Mouse (Mus musculus) hindbrain, embryonic 11.5 days (tissue): ENCODE results near the gene Smim17. TPM values are rescaled to one million over a fixed set of nuclear protein-coding genes. Genes with fewer than 3 reads are reported as not detected.
"Not testable (repeated sequence)": the region's sequence is repeated elsewhere in the genome, so short reads cannot be mapped to it uniquely, and the experiment has no call there.

ENCODE experiments used
- ATAC-seq: fragments of 200-750 bp; cut with Nextera tagmentation; 2 replicates; pipeline ENCODE4 v1.8.0; 2017; ENCODE audit warnings: mild to moderate bottlenecking, moderate TSS enrichment, moderate library complexity; ENCODE audit not compliant: low FRiP score
- DNase-seq: peaks from one replicate; pipeline ENCODE4 v3.0.0-alpha.2; 2015; ENCODE audit warnings: low spot score
- H3K27ac ChIP-seq: fragments of 300-500 bp; sonication (generic); 2 replicates; pipeline ENCODE4 v1.5.1; 2014; ENCODE audit warnings: mild to moderate bottlenecking, low read depth, low read length
- H3K27me3 ChIP-seq: fragments of 300-500 bp; sonication (generic); 2 replicates; pipeline ENCODE4 v1.6.1; 2014; ENCODE audit warnings: mild to moderate bottlenecking, low read length, moderate library complexity, mixed read lengths; ENCODE audit not compliant: control insufficient read depth, insufficient read depth
- H3K36me3 ChIP-seq: fragments of 300-500 bp; sonication (generic); 2 replicates; pipeline ENCODE4 v1.6.1; 2014; ENCODE audit warnings: mild to moderate bottlenecking, low read length, moderate library complexity, mixed read lengths; ENCODE audit not compliant: control insufficient read depth, insufficient read depth
- H3K4me1 ChIP-seq: fragments of 300-500 bp; sonication (generic); replicated peaks from 2 replicates; pipeline ENCODE4 v1.6.1; 2014; ENCODE audit warnings: low read length, mixed read lengths; ENCODE audit not compliant: control insufficient read depth, insufficient read depth
- H3K4me2 ChIP-seq: fragments of 300-500 bp; sonication (generic); replicated peaks from 2 replicates; pipeline ENCODE4 v1.6.1; 2014; ENCODE audit warnings: mild to moderate bottlenecking, low read depth, low read length
- H3K4me3 ChIP-seq: fragments of 300-500 bp; sonication (generic); 2 replicates; pipeline ENCODE4 v1.5.1; 2014; ENCODE audit warnings: low read depth, low read length
- H3K9ac ChIP-seq: fragments of 300-500 bp; sonication (generic); 2 replicates; pipeline ENCODE4 v1.6.1; 2014; ENCODE audit warnings: low read depth, low read length
- H3K9me3 ChIP-seq: fragments of 300-500 bp; sonication (generic); 2 replicates; pipeline ENCODE4 v1.6.1; 2016; ENCODE audit warnings: low read length; ENCODE audit not compliant: control insufficient read depth
- WGBS: fragments of 180-500 bp; shearing (Covaris S2); extraction: QIAGEN DNeasy Blood & Tissue Kit; methylation state at CpG from one replicate; pipeline ENCODE4 v1.1.7; 2014; 5-methylcytosine and 5-hydroxymethylcytosine counted together
- polyA plus RNA-seq: library from polyadenylated mRNA; unstranded; fragments of >200 nt; fragmentation: Nextera tagmentation; extraction: Ambion mirVana; gene quantifications from 2 replicates; pipeline ENCODE4 v1.2.1, GENCODE M21; 2014

Gene Smim17
- polyA plus RNA-seq, 1 experiment from 2014 or later, result 0.76 TPM

DNA sequence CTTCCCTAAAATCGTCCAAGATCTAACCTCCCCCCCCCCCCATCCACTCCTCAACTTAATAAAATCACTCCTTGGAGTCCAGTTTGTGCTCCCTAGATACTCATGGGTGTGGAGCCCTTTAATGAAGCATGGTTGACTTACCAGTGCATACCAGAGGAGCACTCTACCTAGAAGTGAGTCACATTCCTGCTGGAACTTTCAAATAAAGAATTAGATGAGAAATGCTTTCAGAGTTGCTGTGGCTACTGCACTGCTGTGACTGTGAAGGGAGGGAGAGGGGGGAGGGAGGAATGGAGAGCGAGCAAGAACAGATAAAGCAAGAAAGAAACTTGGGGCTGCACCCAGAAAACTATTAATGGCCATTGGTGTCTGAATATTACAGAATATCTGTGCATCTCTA lies 42.7 kb downstream of the Smim17 start:
- Histone ChIP-seq H3K9me3 (no peaks in the 10 kb centered on the region), H3K4me3 (no peak overlapping the region), H3K36me3 (no peaks in the 10 kb centered on the region), H3K27me3 (no peaks in the 10 kb centered on the region), H3K9ac (no peak overlapping the region), H3K4me2 (no peak overlapping the region), H3K27ac (no peak overlapping the region), H3K4me1 (no peaks in the 10 kb centered on the region)
- 59% methylated on average over 2 of the region's 2 CpGs for WGBS
- DNase-seq (no peak), ATAC-seq (no peak)

DNA sequence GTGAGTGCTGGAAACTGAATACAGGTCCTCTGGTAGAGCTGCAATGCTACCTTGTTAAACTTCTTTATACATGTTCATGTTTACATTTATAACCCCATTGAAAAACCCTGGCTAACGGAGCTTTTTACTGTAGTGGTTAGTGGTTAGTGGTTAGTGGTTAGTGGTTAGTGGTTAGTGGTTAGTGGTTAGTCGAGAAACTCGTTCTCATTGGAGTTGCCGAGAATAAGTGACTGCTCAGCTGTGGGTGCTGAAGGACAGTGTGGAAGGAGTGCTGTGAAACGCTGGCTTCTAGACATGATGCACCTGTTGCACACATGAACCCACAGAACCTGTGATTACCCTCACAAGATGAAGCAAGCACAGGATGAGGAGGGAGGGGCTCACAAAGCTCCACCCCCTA lies 49.3 kb downstream of the Smim17 start:
- Histone ChIP-seq H3K4me1 (no peaks in the 10 kb centered on the region), H3K4me2 (no peak overlapping the region), H3K4me3 (no peak overlapping the region), H3K27me3 (no peaks in the 10 kb centered on the region), H3K36me3 (no peaks in the 10 kb centered on the region), H3K27ac (no peak overlapping the region), H3K9ac (no peak overlapping the region), H3K9me3 (no peaks in the 10 kb centered on the region)
- DNase-seq (no peak), ATAC-seq (no peak)
- WGBS, result 87% methylated on average over 5 of the region's 5 CpGs

DNA sequence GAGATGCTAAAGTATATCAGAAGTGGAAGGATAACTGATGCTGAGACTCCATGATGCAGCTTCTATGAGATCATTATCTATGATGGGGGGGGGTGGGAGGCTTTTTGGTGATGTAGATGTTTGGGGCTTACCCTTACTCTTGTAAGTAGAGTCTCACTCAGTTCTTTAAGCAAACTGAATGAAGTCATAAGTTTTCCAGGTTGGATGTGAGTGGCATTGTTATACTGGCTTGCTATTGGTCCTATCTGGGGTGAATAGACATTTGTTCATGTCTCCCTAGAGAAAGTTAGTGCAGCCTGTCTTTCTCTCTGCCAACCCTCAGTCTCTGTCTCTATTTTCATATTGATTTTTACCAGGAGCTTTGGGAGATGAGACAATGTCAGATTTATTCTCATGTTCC lies 57.4 kb downstream of the Smim17 start, which contains the start of gene Olfr1336:
Olfr1336 (plus strand) TSS at position 301 of the 400 bp plus-strand sequence.
- H3K9ac ChIP-seq, result no peak within 1 kb of the TSS
- H3K4me1 ChIP-seq, result no peaks in the 10 kb centered on the region
- H3K4me2 ChIP-seq, result no peak within 1 kb of the TSS
- DNase-seq (no peak), ATAC-seq (no peak)
- H3K9me3 ChIP-seq, result no peaks in the 10 kb centered on the region
- no peak within 1 kb of the TSS for H3K27ac ChIP-seq
- H3K4me3 ChIP-seq, result no peak within 1 kb of the TSS
- no peaks in the 10 kb centered on the region for H3K36me3 ChIP-seq
- H3K27me3 ChIP-seq, result no peaks in the 10 kb centered on the region

DNA sequence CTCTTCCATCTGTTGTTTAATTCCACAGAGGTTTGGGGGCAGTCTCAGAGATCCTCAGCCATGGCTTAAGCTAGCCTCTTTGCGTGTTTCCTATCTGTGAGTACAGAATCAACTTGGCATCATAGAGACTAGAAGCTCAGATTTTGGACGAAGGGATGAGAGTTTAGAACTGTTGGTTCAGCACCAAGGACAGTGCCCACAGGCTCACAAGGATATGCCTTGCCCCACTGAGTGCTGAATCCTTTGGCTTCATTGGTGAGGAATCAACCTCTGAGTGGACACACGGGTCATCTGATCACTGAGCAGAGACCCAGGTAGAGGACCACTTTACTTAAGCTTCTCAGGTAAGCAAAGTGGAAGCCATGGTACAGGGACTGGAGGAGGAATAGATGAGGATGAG lies 57.9 kb downstream of the Smim17 start:
- H3K9ac ChIP-seq, result no peak overlapping the region
- no peak overlapping the region for H3K27ac ChIP-seq
- no peak overlapping the region for H3K4me2 ChIP-seq
- WGBS, result 44% methylated on average over 3 of the region's 3 CpGs
- no peaks in the 10 kb centered on the region for H3K9me3 ChIP-seq
- H3K27me3 ChIP-seq, result no peaks in the 10 kb centered on the region
- no peaks in the 10 kb centered on the region for H3K4me1 ChIP-seq
- H3K4me3 ChIP-seq, result no peak overlapping the region
- ATAC-seq, result no peak
- DNase-seq, result no peak
- H3K36me3 ChIP-seq, result no peaks in the 10 kb centered on the region

DNA sequence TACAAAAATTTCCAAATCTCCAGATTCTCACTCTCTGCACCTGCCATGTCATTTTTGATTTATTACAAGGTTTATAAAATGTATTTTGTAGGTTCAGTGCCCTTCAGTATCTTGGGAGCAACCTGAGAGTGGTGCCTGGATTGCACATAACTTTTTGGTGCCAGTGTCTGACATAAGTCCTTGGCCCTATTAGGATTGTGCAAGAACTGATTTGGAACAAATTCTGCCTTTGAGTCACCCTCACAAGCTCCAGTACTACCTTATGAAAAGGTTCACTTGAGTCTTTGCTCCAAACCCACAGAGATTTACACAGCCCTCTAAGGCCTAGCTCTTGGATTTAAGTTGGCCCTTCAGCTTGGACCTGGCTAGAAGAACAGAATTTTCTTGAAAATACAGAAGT lies 68.4 kb downstream of the Smim17 start, which contains the start of gene Olfr1346:
Olfr1346 (plus strand) TSS at position 151 of the 400 bp plus-strand sequence.
- no peaks in the 10 kb centered on the region for H3K9me3 ChIP-seq
- H3K4me1 ChIP-seq, result no peaks in the 10 kb centered on the region
- ATAC-seq, result no peak

DNA sequence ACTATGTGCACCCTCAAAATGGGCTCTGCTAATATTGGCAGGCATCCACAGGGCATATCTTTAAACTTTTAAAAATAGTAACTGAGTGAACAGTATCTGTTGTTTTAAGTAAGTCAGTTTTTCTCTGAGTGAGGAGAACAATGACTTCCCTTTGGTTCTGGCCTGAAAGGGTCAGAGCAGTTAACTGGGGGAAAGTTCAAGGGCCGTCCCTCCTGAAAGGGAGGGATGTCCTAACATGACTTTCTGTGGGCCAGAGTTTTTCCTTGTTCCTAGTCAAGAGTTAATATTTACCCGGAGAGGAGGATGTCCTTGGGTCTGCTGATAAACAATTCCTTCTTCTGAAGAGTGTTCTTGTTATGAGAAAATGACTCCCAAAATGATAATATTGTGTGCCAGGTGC lies 79.1 kb downstream of the Smim17 start:
- 87% methylated on average over 2 of the region's 2 CpGs for WGBS
- not testable (repeated sequence) for H3K4me3 ChIP-seq, H3K36me3 ChIP-seq, H3K4me1 ChIP-seq, H3K27ac ChIP-seq, H3K27me3 ChIP-seq, ATAC-seq, H3K4me2 ChIP-seq, H3K9me3 ChIP-seq, H3K9ac ChIP-seq, DNase-seq

More for the DNA sequence above, 68.4 kb downstream of the Smim17 start, which contains the start of gene Olfr1346:
- no peak within 1 kb of the TSS for H3K9ac ChIP-seq
- H3K36me3 ChIP-seq, result no peaks in the 10 kb centered on the region
- H3K27ac ChIP-seq, result no peak within 1 kb of the TSS
- no peak for DNase-seq
- no peak within 1 kb of the TSS for H3K4me3 ChIP-seq
- no peaks in the 10 kb centered on the region for H3K27me3 ChIP-seq
- no peak within 1 kb of the TSS for H3K4me2 ChIP-seq

Other genes with a start within 250 kb of the Smim17 start
- 11.3 and 13.0 TPM in 2 replicates for gene Zfp787, start 242.7 kb upstream of the Smim17 start, polyA plus RNA-seq
- 67.9 and 73.1 TPM in 2 replicates for gene Zfp444, start 226.5 kb upstream of the Smim17 start, polyA plus RNA-seq
- gene Galp, start 201.6 kb upstream of the Smim17 start, polyA plus RNA-seq, result not detected in 2 replicates
- gene Zscan5b, start 176.4 kb upstream of the Smim17 start, polyA plus RNA-seq, result not detected in 2 replicates
- not detected in 2 replicates for gene Epp13, start 146.0 kb upstream of the Smim17 start, polyA plus RNA-seq
- 15.1 and 16.5 TPM in 2 replicates for gene Zfp667, start 112.1 kb upstream of the Smim17 start, polyA plus RNA-seq
- 8.5 and 10.3 TPM in 2 replicates for gene Zfp583, start 67.4 kb upstream of the Smim17 start, polyA plus RNA-seq
- gene Gm3854, start 55.0 kb upstream of the Smim17 start, polyA plus RNA-seq, result 2.5 and 3.7 TPM in 2 replicates
- gene Zfp78, start 35.4 kb upstream of the Smim17 start, polyA plus RNA-seq, result 3.4 and 3.5 TPM in 2 replicates
- 14.2 and 15.3 TPM in 2 replicates for gene Zfp28, start 15.4 kb upstream of the Smim17 start, polyA plus RNA-seq
- not detected in 2 replicates for gene Gm20715, start 11.6 kb downstream of the Smim17 start, polyA plus RNA-seq
- gene Olfr1344, start 40.0 kb downstream of the Smim17 start, polyA plus RNA-seq, result not detected in 2 replicates
- 0.03 TPM in 1 of 2 replicates, not detected in the other for gene Olfr1336, start 57.5 kb downstream of the Smim17 start, polyA plus RNA-seq
- not detected in 2 replicates for gene Olfr1346, start 68.4 kb downstream of the Smim17 start, polyA plus RNA-seq
- not detected in 2 replicates for gene Olfr5, start 88.2 kb downstream of the Smim17 start, polyA plus RNA-seq
- gene Olfr1347, start 101.0 kb downstream of the Smim17 start, polyA plus RNA-seq, result not detected in 2 replicates
- gene Olfr1348, start 110.0 kb downstream of the Smim17 start, polyA plus RNA-seq, result not detected in 2 replicates
- not detected in 2 replicates for gene Olfr1349, start 124.2 kb downstream of the Smim17 start, polyA plus RNA-seq
- not detected in 2 replicates for gene Olfr1350, start 166.1 kb downstream of the Smim17 start, polyA plus RNA-seq